In the genomic region with DNA sequence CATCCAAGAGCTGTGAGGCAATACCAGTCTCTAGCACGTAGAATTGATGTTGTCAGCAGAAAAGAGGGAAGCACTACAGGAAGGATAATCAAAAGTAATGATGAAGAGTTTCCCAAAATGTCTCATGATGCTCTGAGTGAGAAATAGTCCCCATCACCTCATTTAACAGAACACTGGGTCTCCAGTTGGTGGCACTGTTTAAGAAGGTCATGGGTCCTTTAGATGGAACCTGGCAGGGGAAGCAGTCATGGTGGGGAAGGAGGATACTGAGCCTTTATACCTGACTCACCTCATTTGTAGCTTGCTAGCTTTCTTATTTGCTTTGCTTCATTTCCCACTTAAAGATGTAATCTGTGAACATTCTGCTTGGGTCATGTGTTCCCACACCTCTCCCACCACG, we compare ENCODE assay signal across 25 mouse cellular contexts.
DNase-seq lines count a peak whose midpoint lies in the region; ATAC-seq and TF ChIP-seq lines count a peak whose summit lies in the region.
"Had no signal": no experiment of that assay in that cellular context is flagged by ENCODE, and none has a peak within 500 bp of the region (broad histone marks: within the 10 kb centered on the region; RNA-seq: fewer than 3 reads in every experiment).

No protein-coding gene starts in this region.

- DNase-seq in kidney, postnatal 0 days (ENCODE audit: low spot score): no peak
- DNase-seq in kidney, adult 8-10 months: no peak
- DNase-seq in 416B (ENCODE audit: low read depth) (peak; percentile 1), ES-CJ7 (ENCODE audit: low read depth, low spot score) (peak; percentile 17)
- no peak for DNase-seq in ovary, postnatal 14 days (ENCODE audit: low spot score)
- no peak for DNase-seq in layer of hippocampus, adult 18-20 months (ENCODE audit: low spot score in 2 of 2)
- DNase-seq in layer of hippocampus, postnatal 36 days: no peak
- DNase-seq: adrenal gland, postnatal 14 days; cerebellum, adult 18-20 months; cerebellum, adult 9-11 months; cerebellum, postnatal 36 days; gastrocnemius, adult 2 months; gastrocnemius, postnatal 25 days; heart, adult 11 months; heart, postnatal 10 days; heart, postnatal 4 days had no signal

- ATAC-seq in kidney, postnatal 0 days (replicated peaks; ENCODE audit: low FRiP score, low read depth): no peak
- ATAC-seq in megakaryocyte progenitor cell, adult 5-6 weeks (replicated peaks; ENCODE audit: poor library complexity): peak; percentile 63
- ATAC-seq: activated CD4-positive, CD25-positive, alpha-beta regulatory T cell, adult 4 months; forebrain, embryonic 14.5 days; hindbrain, embryonic 16.5 days had no signal

- 0 out of 2 replicates have a peak, but pooled peaks have one; percentile 12 for TF ChIP-seq CTCF in kidney, postnatal 0 days (IDR thresholded peaks at IDR 0.05; ENCODE audit: low read depth)

- H3K4me3 ChIP-seq in kidney, postnatal 0 days (replicated peaks; ENCODE audit: low read depth, low read length): no peak overlapping the region
- H3K4me3 ChIP-seq: embryonic facial prominence, embryonic 10.5 days; erythroblast, embryonic 14.5 days; forebrain, embryonic 10.5 days; gastrocnemius, adult 2 months; heart, embryonic 10.5 days; hindbrain, embryonic 12.5 days had no signal

- no peaks in the 10 kb centered on the region for H3K27me3 ChIP-seq in kidney, postnatal 0 days (ENCODE audit: insufficient read depth, low read length)
- H3K27me3 ChIP-seq: hindbrain, embryonic 12.5 days had no signal

- no peak overlapping the region for H3K27ac ChIP-seq in kidney, postnatal 0 days
- H3K27ac ChIP-seq: embryonic facial prominence, embryonic 10.5 days; forebrain, embryonic 10.5 days; gastrocnemius, adult 2 months; heart, embryonic 10.5 days; hindbrain, embryonic 12.5 days had no signal

- no peaks in the 10 kb centered on the region for H3K9me3 ChIP-seq in kidney, postnatal 0 days (replicated peaks; ENCODE audit: low read length)
- H3K9me3 ChIP-seq: embryonic facial prominence, embryonic 10.5 days; forebrain, embryonic 10.5 days; heart, embryonic 10.5 days; hindbrain, embryonic 12.5 days had no signal

- WGBS in kidney, postnatal 0 days: 68% methylated on average over 2 of the region's 2 CpGs

- H3K4me1 ChIP-seq in kidney, postnatal 0 days (replicated peaks; ENCODE audit: insufficient read depth, low read length): no peaks in the 10 kb centered on the region
- H3K4me1 ChIP-seq: embryonic facial prominence, embryonic 10.5 days; forebrain, embryonic 10.5 days; heart, embryonic 10.5 days; hindbrain, embryonic 12.5 days had no signal

- H3K36me3 ChIP-seq in kidney, postnatal 0 days (ENCODE audit: insufficient read depth, low read length): no peaks in the 10 kb centered on the region
- H3K36me3 ChIP-seq: embryonic facial prominence, embryonic 10.5 days; forebrain, embryonic 10.5 days; heart, embryonic 10.5 days; hindbrain, embryonic 12.5 days had no signal

- H3K4me2 ChIP-seq in kidney, postnatal 0 days (ENCODE audit: low read length): no peak overlapping the region
- H3K4me2 ChIP-seq: hindbrain, embryonic 12.5 days had no signal

- no peak overlapping the region for H3K9ac ChIP-seq in kidney, postnatal 0 days (ENCODE audit: low read depth, low read length)
- H3K9ac ChIP-seq: hindbrain, embryonic 12.5 days had no signal

Comparison
In these comparisons a context has a peak if more than half of its experiments do, and no peak if none do; other contexts are left out.
1. DNase-seq: peak in 416B (single experiment) and ES-CJ7 (single experiment); none in kidney, postnatal 0 days (single experiment), kidney, adult 8-10 months (0 of 2), ovary, postnatal 14 days (single experiment), layer of hippocampus, adult 18-20 months (0 of 2) and layer of hippocampus, postnatal 36 days (0 of 2).